Mouse (Mus musculus): ENCODE measurements around the gene Csf1. TPM values are rescaled to one million over a fixed set of nuclear protein-coding genes. Genes with fewer than 3 reads are reported as not detected.

The Csf1 gene
- polyA plus RNA-seq, 1 experiment from 2014 or later, result 9.8 TPM

- H3K4me1 ChIP-seq, result peaks cover 12% of the 10 kb centered on the region
- no peak overlapping the region for H3K4me3 ChIP-seq
- no peaks in the 10 kb centered on the region for H3K36me3 ChIP-seq
- no peak overlapping the region for H3K9ac ChIP-seq
- H3K4me2 ChIP-seq, result no peak overlapping the region
- no peak overlapping the region for H3K27ac ChIP-seq
- no peak for ATAC-seq (ENCODE audit: insufficient number of reproducible peaks, insufficient read depth, low FRiP score, low TSS enrichment, low read depth)
- H3K27me3 ChIP-seq, result no peaks in the 10 kb centered on the region
- no peaks in the 10 kb centered on the region for H3K9me3 ChIP-seq
- 61% methylated on average over 1 of the region's 1 CpGs for WGBS
Measured at GRCm38 (mm10) chr3:107715971-107716370, 44.3 kb downstream of the Csf1 start.

DNA sequence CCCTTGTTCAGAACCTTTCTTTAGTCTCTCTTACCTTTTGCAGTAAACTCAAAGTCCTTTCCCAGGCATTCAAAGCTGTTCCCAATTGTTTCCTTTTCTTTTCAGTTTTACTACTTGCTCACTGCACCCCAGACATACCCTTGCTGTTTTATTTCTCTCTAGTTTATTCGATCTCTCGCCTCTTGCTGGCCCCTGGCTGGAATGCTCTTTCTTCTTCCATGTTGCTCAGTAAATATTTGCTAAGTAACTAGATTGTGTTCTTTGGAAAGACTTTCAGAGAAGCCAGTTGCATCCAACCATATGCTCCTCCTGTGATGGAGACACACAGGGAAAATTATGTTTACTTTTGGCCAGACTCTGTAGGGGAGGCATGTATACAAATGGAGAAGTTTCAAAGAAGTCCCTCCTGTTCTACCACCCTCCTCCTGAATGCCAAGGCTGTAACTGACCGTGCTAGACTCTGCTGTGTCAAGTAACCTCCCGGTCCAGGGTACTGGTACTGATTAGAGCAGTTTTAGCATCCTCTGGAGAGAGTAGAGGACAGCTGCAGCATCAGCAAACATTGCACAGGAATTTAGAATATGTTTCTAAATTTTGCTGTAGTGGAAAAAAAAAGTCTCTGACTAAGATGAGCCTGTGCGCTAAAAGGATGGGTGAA is 45.9 kb downstream of the Csf1 start:
- Histone ChIP-seq H3K9me3 (no peaks in the 10 kb centered on the region), H3K4me3 (no peak overlapping the region), H3K27me3 (no peaks in the 10 kb centered on the region), H3K36me3 (no peaks in the 10 kb centered on the region), H3K27ac (peak overlapping the region; percentile 18), H3K9ac (no peak overlapping the region), H3K4me2 (no peak overlapping the region), H3K4me1 (peaks cover 12% of the 10 kb centered on the region)
- 52% methylated on average over 5 of the region's 5 CpGs for WGBS
- no peak for ATAC-seq (ENCODE audit: insufficient number of reproducible peaks, insufficient read depth, low FRiP score, low TSS enrichment, low read depth)

DNA sequence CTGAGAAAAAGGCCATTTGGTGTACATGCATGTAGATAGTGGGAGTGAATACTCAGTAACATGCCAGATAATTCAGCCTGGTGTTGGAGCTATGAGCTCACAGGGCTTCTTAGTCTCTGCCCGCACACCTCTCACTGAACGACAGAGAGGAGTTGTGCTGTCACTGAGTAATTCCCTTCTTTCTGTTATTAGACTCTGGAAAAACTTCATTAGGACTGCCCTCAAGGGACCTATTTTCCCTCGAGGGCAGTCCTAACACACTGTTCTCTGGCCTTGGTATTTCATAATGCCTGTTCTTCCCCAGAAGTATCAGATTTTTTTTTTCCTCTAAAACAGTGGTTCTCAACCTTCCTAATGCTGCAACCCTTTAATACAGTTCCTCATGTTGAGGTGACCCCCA is 48.2 kb downstream of the Csf1 start:
- Histone ChIP-seq H3K4me3 (no peak overlapping the region), H3K9ac (no peak overlapping the region), H3K36me3 (no peaks in the 10 kb centered on the region), H3K4me1 (peaks cover 15% of the 10 kb centered on the region), H3K27ac (no peak overlapping the region), H3K9me3 (no peaks in the 10 kb centered on the region), H3K27me3 (no peaks in the 10 kb centered on the region), H3K4me2 (no peak overlapping the region)
- no peak for ATAC-seq (ENCODE audit: insufficient number of reproducible peaks, insufficient read depth, low FRiP score, low TSS enrichment, low read depth)
- WGBS, result 47% methylated on average over 3 of the region's 3 CpGs

DNA sequence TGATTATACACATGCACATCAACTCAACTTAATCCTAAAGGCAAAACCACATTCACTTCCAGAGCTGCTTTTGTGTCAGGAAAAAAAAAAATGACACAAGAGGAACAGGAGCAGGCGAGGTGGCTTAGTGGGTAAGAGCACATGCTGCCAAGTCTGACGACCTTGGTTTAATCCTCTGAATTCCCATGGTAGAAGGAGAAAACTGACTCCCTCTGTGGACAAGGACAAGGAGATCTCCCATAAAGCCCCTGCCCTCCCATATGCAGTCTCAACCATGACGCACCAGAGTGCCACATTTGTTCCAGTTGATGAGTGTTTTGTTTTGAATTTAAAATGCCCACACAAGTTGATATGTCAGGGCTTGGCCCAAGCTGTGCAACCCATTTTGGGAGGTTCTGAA is 51.1 kb downstream of the Csf1 start:
- Histone ChIP-seq H3K9ac (no peak overlapping the region), H3K27me3 (no peaks in the 10 kb centered on the region), H3K4me3 (no peak overlapping the region), H3K4me1 (peaks cover 3% of the 10 kb centered on the region; the same call in 1 of the 2 replicates), H3K36me3 (no peaks in the 10 kb centered on the region), H3K9me3 (no peaks in the 10 kb centered on the region), H3K4me2 (no peak overlapping the region), H3K27ac (no peak overlapping the region)
- 34% methylated on average over 3 of the region's 3 CpGs for WGBS
- ATAC-seq (ENCODE audit: insufficient number of reproducible peaks, insufficient read depth, low FRiP score, low TSS enrichment, low read depth), result no peak

DNA sequence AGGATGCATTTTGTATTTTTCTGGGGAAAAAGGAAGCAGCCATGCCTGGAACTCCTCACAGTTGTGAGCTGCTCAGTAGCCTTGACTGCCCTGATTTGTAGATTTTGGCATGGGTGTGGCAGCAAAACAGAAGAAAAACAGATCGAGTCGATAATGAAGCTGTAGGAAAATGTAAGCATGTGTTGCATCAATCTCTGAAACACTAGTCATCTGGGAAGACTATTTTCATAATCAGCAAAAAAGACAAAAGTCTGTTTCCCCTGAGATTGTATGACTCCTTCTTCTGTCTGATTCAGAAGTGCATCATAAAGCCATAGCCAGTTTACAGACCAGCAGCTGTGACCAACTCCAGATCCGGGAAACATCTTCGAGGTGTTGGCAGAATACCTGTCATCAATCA is 53.0 kb downstream of the Csf1 start:
- H3K9ac ChIP-seq, result no peak overlapping the region
- no peak overlapping the region for H3K4me3 ChIP-seq
- no peak overlapping the region for H3K27ac ChIP-seq
- ATAC-seq (ENCODE audit: insufficient number of reproducible peaks, insufficient read depth, low FRiP score, low TSS enrichment, low read depth), result no peak
- peaks cover 3% of the 10 kb centered on the region; the same call in 1 of the 2 replicates for H3K4me1 ChIP-seq
- H3K36me3 ChIP-seq, result no peaks in the 10 kb centered on the region
- H3K4me2 ChIP-seq, result no peak overlapping the region
- WGBS, result 76% methylated on average over 4 of the region's 4 CpGs
- H3K27me3 ChIP-seq, result no peaks in the 10 kb centered on the region
- H3K9me3 ChIP-seq, result no peaks in the 10 kb centered on the region

DNA sequence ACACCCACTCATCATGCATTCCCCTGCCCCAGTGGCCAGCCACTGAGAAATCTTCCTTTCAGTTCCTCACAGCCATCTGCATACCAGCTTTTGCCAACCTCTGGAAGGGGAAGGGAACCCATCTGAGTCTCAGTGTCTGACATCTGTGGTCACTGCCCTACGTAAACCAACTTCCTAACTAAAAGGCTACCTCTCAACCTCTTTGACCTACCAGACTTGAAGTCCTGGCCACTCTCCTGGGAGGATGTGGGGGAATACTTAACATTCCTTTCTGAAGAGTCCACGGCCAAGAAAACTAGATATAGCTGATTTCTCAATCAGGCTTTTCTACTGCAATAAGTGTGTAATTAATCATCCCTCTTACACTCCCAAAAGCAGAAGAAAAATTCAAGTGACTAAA is 54.1 kb downstream of the Csf1 start:
- Histone ChIP-seq H3K4me1 (peaks cover 3% of the 10 kb centered on the region; the same call in 1 of the 2 replicates), H3K4me3 (no peak overlapping the region), H3K27ac (no peak overlapping the region), H3K27me3 (no peaks in the 10 kb centered on the region), H3K4me2 (no peak overlapping the region), H3K9me3 (no peaks in the 10 kb centered on the region), H3K9ac (no peak overlapping the region), H3K36me3 (no peaks in the 10 kb centered on the region)
- WGBS, result 38% methylated on average over 2 of the region's 2 CpGs
- no peak for ATAC-seq (ENCODE audit: insufficient number of reproducible peaks, insufficient read depth, low FRiP score, low TSS enrichment, low read depth)

- 77% methylated on average over 1 of the region's 1 CpGs for WGBS
Measured at GRCm38 (mm10) chr3:107704371-107704705, 55.9 kb downstream of the Csf1 start.

GRCm38 (mm10) chr3:107703675-107704370 is 56.4 kb downstream of the Csf1 start:
- Histone ChIP-seq H3K4me3 (no peak overlapping the region), H3K4me1 (no peaks in the 10 kb centered on the region), H3K36me3 (no peaks in the 10 kb centered on the region), H3K9me3 (no peaks in the 10 kb centered on the region), H3K27ac (no peak overlapping the region), H3K9ac (no peak overlapping the region), H3K4me2 (no peak overlapping the region), H3K27me3 (no peaks in the 10 kb centered on the region)
- ATAC-seq (ENCODE audit: insufficient number of reproducible peaks, insufficient read depth, low FRiP score, low TSS enrichment, low read depth), result no peak
- 89% methylated on average over 7 of the region's 7 CpGs for WGBS

More at GRCm38 (mm10) chr3:107704371-107704705, 55.9 kb downstream of the Csf1 start:
- Histone ChIP-seq H3K27ac (no peak overlapping the region), H3K27me3 (no peaks in the 10 kb centered on the region), H3K9ac (no peak overlapping the region), H3K4me3 (no peak overlapping the region), H3K9me3 (no peaks in the 10 kb centered on the region), H3K4me1 (peaks cover 3% of the 10 kb centered on the region; the same call in 1 of the 2 replicates), H3K36me3 (no peaks in the 10 kb centered on the region), H3K4me2 (no peak overlapping the region)
- no peak for ATAC-seq (ENCODE audit: insufficient number of reproducible peaks, insufficient read depth, low FRiP score, low TSS enrichment, low read depth)

DNA sequence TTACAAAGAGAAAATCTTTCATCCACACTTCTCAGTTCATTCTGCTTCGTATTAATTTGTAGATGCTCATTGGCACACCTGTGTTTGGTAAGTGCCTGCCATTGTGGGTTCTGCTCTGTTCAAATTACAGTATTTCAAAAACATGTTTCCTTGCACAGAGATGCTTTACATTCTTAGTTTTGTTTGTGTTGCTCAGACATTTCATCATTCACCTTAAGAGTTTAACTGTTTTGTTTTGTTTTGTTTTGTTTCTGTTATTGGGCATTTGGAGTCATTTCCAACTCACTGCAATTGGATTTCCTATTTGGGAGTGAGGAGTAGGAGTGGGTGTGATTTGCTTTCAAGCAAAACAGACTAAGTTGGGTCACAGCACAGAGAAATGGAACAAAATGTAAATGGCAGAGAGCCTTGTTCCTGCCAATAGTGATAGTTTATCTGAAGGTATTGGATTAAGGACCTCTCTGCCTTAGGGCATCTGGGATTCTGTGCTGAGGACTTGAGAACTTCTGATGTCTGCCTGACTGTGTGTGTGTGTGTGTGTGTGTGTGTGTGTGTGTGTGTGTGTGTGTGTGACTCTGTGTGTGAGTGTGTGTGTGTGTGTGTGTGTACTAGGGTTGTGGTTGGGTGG is 58.4 kb downstream of the Csf1 start:
- Histone ChIP-seq H3K27me3 (no peaks in the 10 kb centered on the region), H3K4me2 (no peak overlapping the region), H3K9ac (no peak overlapping the region), H3K36me3 (no peaks in the 10 kb centered on the region), H3K4me3 (no peak overlapping the region), H3K4me1 (peaks cover 3% of the 10 kb centered on the region; the same call in 1 of the 2 replicates), H3K27ac (no peak overlapping the region), H3K9me3 (no peaks in the 10 kb centered on the region)
- no peak for ATAC-seq (ENCODE audit: insufficient number of reproducible peaks, insufficient read depth, low FRiP score, low TSS enrichment, low read depth)
- WGBS, result 84% methylated on average over 1 of the region's 1 CpGs

DNA sequence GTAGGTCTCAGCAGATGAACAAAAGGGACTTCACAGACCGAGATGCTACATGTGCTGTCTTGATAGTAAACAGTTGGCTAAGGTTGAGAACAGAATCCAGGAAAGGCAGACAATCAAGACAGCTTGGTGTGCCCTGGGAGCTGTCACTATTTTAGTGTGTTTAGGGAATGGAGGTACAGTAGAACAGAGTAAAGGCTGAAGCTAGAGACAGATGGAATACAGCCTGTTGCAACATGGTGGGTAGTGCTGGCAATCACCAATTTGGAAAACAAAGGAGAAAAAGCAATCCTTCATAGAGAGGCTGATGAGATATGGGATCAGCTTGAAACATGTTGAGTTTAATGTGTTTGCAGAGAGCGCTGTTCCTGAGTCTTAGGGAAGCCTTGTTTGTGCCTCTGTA is 59.6 kb downstream of the Csf1 start:
- ATAC-seq (ENCODE audit: insufficient number of reproducible peaks, insufficient read depth, low FRiP score, low TSS enrichment, low read depth), result no peak
- Histone ChIP-seq H3K4me2 (no peak overlapping the region), H3K36me3 (no peaks in the 10 kb centered on the region), H3K27ac (no peak overlapping the region), H3K9ac (no peak overlapping the region), H3K9me3 (no peaks in the 10 kb centered on the region), H3K4me1 (peaks cover 5% of the 10 kb centered on the region; the same call in 1 of the 2 replicates), H3K27me3 (no peaks in the 10 kb centered on the region), H3K4me3 (no peak overlapping the region)
- 89% methylated on average over 2 of the region's 2 CpGs for WGBS

GRCm38 (mm10) chr3:107696910-107697309 is 63.4 kb downstream of the Csf1 start:
- ATAC-seq (ENCODE audit: insufficient number of reproducible peaks, insufficient read depth, low FRiP score, low TSS enrichment, low read depth), result peak; percentile 28
- Histone ChIP-seq H3K4me3 (peak overlapping the region; percentile 90), H3K36me3 (no peaks in the 10 kb centered on the region), H3K9me3 (no peaks in the 10 kb centered on the region), H3K4me1 (peaks cover 28% of the 10 kb centered on the region), H3K27ac (no peak overlapping the region), H3K4me2 (peak overlapping the region; percentile 46), H3K27me3 (no peaks in the 10 kb centered on the region), H3K9ac (peak overlapping the region; percentile 54; the same call in 1 of the 2 replicates)
- WGBS, result 49% methylated on average over 3 of the region's 3 CpGs

Data from embryonic facial prominence, embryonic 13.5 days (tissue).